Mouse (Mus musculus): ENCODE measurements around the gene Dpp10.

- TF ChIP-seq CTCF (conservative IDR thresholded peaks at IDR 0.05; ENCODE audit: insufficient read depth, insufficient read length, low read depth, low read length) (no peak), POLR2A (IDR thresholded peaks at IDR 0.05; ENCODE audit: low read depth, low read length) (no peak)
These were observed 1.2 kb downstream of the Dpp10 start for GRCm38 (mm10) chr1:124044161-124044560.

Data from kidney, adult 2 months (tissue).